Mouse (Mus musculus): ENCODE data around the gene Atp6v0a2. TPM values are rescaled to one million over a fixed set of nuclear protein-coding genes. Genes with fewer than 3 reads are reported as not detected.

The Atp6v0a2 gene
- 66.2 TPM for total RNA-seq (2023)

GRCm38 (mm10) chr5:124628448-124629363 is at the start of gene Atp6v0a2:
Gene Atp6v0a2 (plus strand): TSS chr5:124628576.

GRCm38 (mm10) chr5:124578633-124579317 is 49.6 kb upstream of the Atp6v0a2 start, which contains the start of the genes Eif2b1 and Gtf2h3:
Gene Eif2b1 (minus strand): TSS chr5:124579131.
Gene Gtf2h3 (plus strand): TSS chr5:124579140.

GRCm38 (mm10) chr5:124724997-124725396 is 96.6 kb downstream of the Atp6v0a2 start, which contains the start of gene Dnah10:
Gene Dnah10 (plus strand): TSS chr5:124725085.

Other genes with a start within 250 kb of the Atp6v0a2 start
- gene Sbno1, start 202.6 kb upstream of the Atp6v0a2 start, total RNA-seq (2023): 141 TPM
- 42.9 TPM for gene Kmt5a, start 188.6 kb upstream of the Atp6v0a2 start, total RNA-seq (2023)
- gene Rilpl2, start 150.2 kb upstream of the Atp6v0a2 start, total RNA-seq (2023): 30.8 TPM
- gene Snrnp35, start 145.4 kb upstream of the Atp6v0a2 start, total RNA-seq (2023): 15.2 TPM
- gene Rilpl1, start 97.2 kb upstream of the Atp6v0a2 start, total RNA-seq (2023): 2.0 TPM
- gene Tmed2, start 87.9 kb upstream of the Atp6v0a2 start, total RNA-seq (2023): 112 TPM
- 32.2 TPM for gene Ddx55, start 75.7 kb upstream of the Atp6v0a2 start, total RNA-seq (2023)
- 32.6 TPM for gene Eif2b1, start 49.4 kb upstream of the Atp6v0a2 start, total RNA-seq (2023)
- 28.8 TPM for gene Gtf2h3, start 49.4 kb upstream of the Atp6v0a2 start, total RNA-seq (2023)
- 0.15 TPM for gene Dnah10, start 96.5 kb downstream of the Atp6v0a2 start, total RNA-seq (2023)
- 9.4 TPM for gene Ccdc92, start 233.8 kb downstream of the Atp6v0a2 start, total RNA-seq (2023)
- gene Zfp664, start 234.1 kb downstream of the Atp6v0a2 start, total RNA-seq (2023): 27.2 TPM